Mouse (Mus musculus) embryo, embryonic 11 days (tissue): Measurements from ENCODE around the gene Tnk1.

Experiments used
- DNase-seq: peaks from one replicate; pipeline ENCODE4 v3.0.0-alpha.2; 2015

Tnk1 gene

GRCm38 (mm10) chr11:69836703-69837576, 21.6 kb downstream of the Tnk1 start:
- DNase-seq: peak; percentile 68

- no peak for DNase-seq
These were observed 22.6 kb downstream of the Tnk1 start for GRCm38 (mm10) chr11:69835966-69836335.

- peak; percentile 74 for DNase-seq
These were observed 23.1 kb downstream of the Tnk1 start for GRCm38 (mm10) chr11:69835326-69835965.

GRCm38 (mm10) chr11:69834001-69834549, 24.5 kb downstream of the Tnk1 start:
- peak; percentile 68 for DNase-seq

GRCm38 (mm10) chr11:69833554-69833953, 25.0 kb downstream of the Tnk1 start:
- DNase-seq: no peak

GRCm38 (mm10) chr11:69828832-69829231, 29.7 kb downstream of the Tnk1 start:
- DNase-seq: no peak

- no peak for DNase-seq
These were observed 35.1 kb downstream of the Tnk1 start for GRCm38 (mm10) chr11:69823456-69823855.

GRCm38 (mm10) chr11:69822080-69822479, 36.5 kb downstream of the Tnk1 start, which contains the start of gene Spem1:
Gene Spem1 (minus strand): TSS chr11:69822180.
- DNase-seq: no peak

GRCm38 (mm10) chr11:69818871-69819270, 39.7 kb downstream of the Tnk1 start:
- no peak for DNase-seq

GRCm38 (mm10) chr11:69818365-69818764, 40.2 kb downstream of the Tnk1 start, which contains the start of gene Spem2:
Gene Spem2 (minus strand): TSS chr11:69818465.
- DNase-seq: no peak

- DNase-seq: no peak
These were observed 42.0 kb downstream of the Tnk1 start for GRCm38 (mm10) chr11:69816520-69816919.

- DNase-seq: no peak
These were observed 43.4 kb downstream of the Tnk1 start, which contains the start of gene Gm39566 for GRCm38 (mm10) chr11:69815155-69815554. Gene Gm39566 (minus strand): TSS chr11:69815298.

GRCm38 (mm10) chr11:69810280-69810679, 48.2 kb downstream of the Tnk1 start:
- DNase-seq: no peak

GRCm38 (mm10) chr11:69807641-69808040, 50.9 kb downstream of the Tnk1 start:
- DNase-seq: no peak

- no peak for DNase-seq
These were observed 52.2 kb downstream of the Tnk1 start for GRCm38 (mm10) chr11:69806378-69806777.

- peak; percentile 20 for DNase-seq
These were observed 53.3 kb downstream of the Tnk1 start, which contains the start of gene Tmem102 for GRCm38 (mm10) chr11:69804972-69805909. Gene Tmem102 (minus strand): TSS chr11:69805624.

GRCm38 (mm10) chr11:69804652-69804940, 53.9 kb downstream of the Tnk1 start:
- DNase-seq: no peak

GRCm38 (mm10) chr11:69803786-69804651, 54.5 kb downstream of the Tnk1 start:
- DNase-seq: peak; percentile 89

GRCm38 (mm10) chr11:69803328-69803727, 55.2 kb downstream of the Tnk1 start:
- no peak for DNase-seq

GRCm38 (mm10) chr11:69802648-69803105, 55.9 kb downstream of the Tnk1 start:
- DNase-seq: peak; percentile 87

GRCm38 (mm10) chr11:69801379-69801977, 57.1 kb downstream of the Tnk1 start, which contains the start of gene Fgf11:
Gene Fgf11 (minus strand): TSS chr11:69801857.
- peak; percentile 12 for DNase-seq
